Mouse (Mus musculus): ENCODE results near the gene Ddx50. TPM values are rescaled to one million over a fixed set of nuclear protein-coding genes. Genes with fewer than 3 reads are reported as not detected.

Gene Ddx50
- polyA plus RNA-seq, 1 experiment from 2014 or later: 115 TPM

DNA sequence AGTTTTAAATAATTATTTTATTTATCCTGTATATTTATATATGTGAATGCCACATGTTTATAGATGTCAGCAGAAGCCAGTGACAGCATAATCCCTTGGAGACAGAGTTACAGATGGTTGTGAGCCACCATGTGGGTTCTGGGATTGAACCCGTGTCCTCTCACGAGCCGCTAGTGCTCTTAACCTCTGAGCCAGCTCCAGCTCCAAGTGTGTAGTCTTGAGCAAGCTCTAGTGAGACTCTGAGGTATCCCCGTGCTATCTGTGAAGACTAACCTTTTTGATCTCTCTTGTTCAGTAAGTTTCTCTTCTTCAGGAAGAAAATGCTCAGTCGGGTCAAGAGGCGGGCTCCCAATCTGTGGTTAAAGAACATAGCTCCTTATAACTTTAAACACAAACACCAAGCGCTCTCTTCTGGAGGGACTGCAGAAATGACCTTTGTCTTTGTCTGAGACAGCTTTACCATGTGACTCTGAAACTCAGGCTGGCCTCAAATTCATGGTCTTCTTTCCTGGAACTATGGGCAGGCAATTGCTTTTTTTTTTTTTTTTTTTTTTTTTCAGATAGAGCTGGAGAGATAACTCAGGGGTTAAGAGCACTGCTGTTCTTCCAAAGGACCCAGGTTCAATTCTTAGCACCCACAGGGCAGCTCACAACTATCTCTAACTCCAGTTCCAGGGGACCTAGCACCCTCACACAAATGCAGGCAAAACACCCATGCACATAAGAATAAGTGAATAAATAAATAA, 80.7 kb downstream of the Ddx50 start:
- H3K4me3 ChIP-seq (replicated peaks): no peak overlapping the region
- no peak overlapping the region for H3K4me2 ChIP-seq
- WGBS: 91% methylated on average over 7 of the region's 7 CpGs
- H3K27me3 ChIP-seq (replicated peaks): no peaks in the 10 kb centered on the region
- no peak overlapping the region for H3K9ac ChIP-seq
- H3K36me3 ChIP-seq: peaks cover 44% of the 10 kb centered on the region
- H3K4me1 ChIP-seq: no peaks in the 10 kb centered on the region
- no peak for ATAC-seq (ENCODE audit: insufficient read depth, low FRiP score, low read depth)
- H3K9me3 ChIP-seq: no peaks in the 10 kb centered on the region
- H3K27ac ChIP-seq: no peak overlapping the region

DNA sequence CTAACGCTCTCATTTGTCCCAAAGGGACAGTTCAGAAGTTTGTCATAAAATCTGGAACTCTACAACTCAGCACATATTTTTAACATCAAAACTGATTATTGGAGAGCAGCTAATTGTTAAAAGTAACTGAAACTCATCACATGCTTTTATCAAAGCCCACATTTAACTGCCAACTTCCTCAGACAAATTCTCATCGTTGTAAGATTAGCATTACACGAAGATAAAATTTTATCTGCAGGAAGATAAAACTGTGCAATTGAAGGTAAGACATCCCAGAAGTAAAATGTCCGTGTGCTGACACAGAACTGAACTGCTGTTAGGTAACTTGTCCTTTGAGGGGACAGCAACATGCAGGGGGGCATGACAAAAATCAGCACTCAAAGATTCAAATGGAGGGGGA, 82.2 kb downstream of the Ddx50 start:
- Histone ChIP-seq H3K9ac (no peak overlapping the region), H3K4me3 (replicated peaks) (no peak overlapping the region), H3K4me1 (no peaks in the 10 kb centered on the region), H3K4me2 (no peak overlapping the region), H3K27ac (no peak overlapping the region), H3K9me3 (no peaks in the 10 kb centered on the region), H3K36me3 (peaks cover 42% of the 10 kb centered on the region), H3K27me3 (replicated peaks) (no peaks in the 10 kb centered on the region)
- WGBS: 86% methylated on average over 4 of the region's 4 CpGs
- no peak for ATAC-seq (ENCODE audit: insufficient read depth, low FRiP score, low read depth)

Small RNA genes within 50 kb of the gene (microRNA-seq; reads per million reads assigned to microRNA genes)
- gene Mir7215: not detected

Other genes with a start within 250 kb of the Ddx50 start
- 12.8 and 18.8 TPM in 2 replicates for gene Hkdc1, start 228.7 kb downstream of the Ddx50 start, polyA plus RNA-seq (2015; fragmentation: Nextera tagmentation; extraction: Ambion mirVana)
- gene 4930507D05Rik, start 201.7 kb downstream of the Ddx50 start, polyA plus RNA-seq (2015; fragmentation: Nextera tagmentation; extraction: Ambion mirVana): 0.43 and 0.54 TPM in 2 replicates
- gene Supv3l1, start 201.5 kb downstream of the Ddx50 start, polyA plus RNA-seq (2015; fragmentation: Nextera tagmentation; extraction: Ambion mirVana): 24.0 and 29.4 TPM in 2 replicates
- 73.5 and 82.6 TPM in 2 replicates for gene Vps26a, start 164.4 kb downstream of the Ddx50 start, polyA plus RNA-seq (2015; fragmentation: Nextera tagmentation; extraction: Ambion mirVana)
- gene Srgn, start 123.8 kb downstream of the Ddx50 start, polyA plus RNA-seq (2015; fragmentation: Nextera tagmentation; extraction: Ambion mirVana): 20.8 and 25.2 TPM in 2 replicates
- 31.4 and 33.8 TPM in 2 replicates for gene Kif1bp, start 72.8 kb downstream of the Ddx50 start, polyA plus RNA-seq (2015; fragmentation: Nextera tagmentation; extraction: Ambion mirVana)
- gene Ddx21, start 48.9 kb downstream of the Ddx50 start, polyA plus RNA-seq (2015; fragmentation: Nextera tagmentation; extraction: Ambion mirVana): 18.9 and 20.1 TPM in 2 replicates
- gene Stox1, start 74.9 kb upstream of the Ddx50 start, polyA plus RNA-seq (2015; fragmentation: Nextera tagmentation; extraction: Ambion mirVana): 1.5 TPM in 2 replicates
- 100 and 115 TPM in 2 replicates for gene Ccar1, start 141.1 kb upstream of the Ddx50 start, polyA plus RNA-seq (2015; fragmentation: Nextera tagmentation; extraction: Ambion mirVana)

All from stomach, embryonic 15.5 days (tissue).